Comparison of ENCODE assay signal across 9 mouse cellular contexts in the genomic region with DNA sequence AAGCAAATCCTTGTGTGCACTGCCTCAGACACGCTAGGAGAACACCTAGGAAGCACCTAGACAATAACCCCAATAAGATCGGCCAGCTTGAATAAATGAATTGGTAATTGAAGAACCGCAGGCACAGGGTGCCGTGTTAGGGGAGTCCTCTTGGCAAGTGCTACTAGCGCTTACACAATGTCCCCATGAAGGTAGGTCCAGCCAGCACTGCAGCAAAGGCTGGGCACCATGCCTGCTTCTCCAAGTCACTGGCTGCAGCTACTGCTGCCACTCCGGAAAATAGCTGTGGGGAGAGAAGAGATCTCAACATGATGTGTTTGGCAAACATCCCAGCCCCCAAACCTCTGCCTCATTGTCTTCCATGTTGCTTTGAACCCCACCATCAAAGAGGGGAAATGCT.
A peak's percentile ranks its signal among the peaks of the same experiment; 100 is the strongest.
DNase-seq lines count a peak whose midpoint lies in the region; ATAC-seq and TF ChIP-seq lines count a peak whose summit lies in the region.
"Had no signal": no experiment of that assay in that cellular context is flagged by ENCODE, and none has a peak within 500 bp of the region (broad histone marks: within the 10 kb centered on the region; RNA-seq: fewer than 3 reads in every experiment).

No protein-coding gene starts in this region.

- WGBS in midbrain, embryonic 15.5 days = 59% methylated on average over 6 of the region's 6 CpGs
- 85% methylated on average over 6 of the region's 6 CpGs for WGBS in midbrain, embryonic 10.5 days
- 72% methylated on average over 6 of the region's 6 CpGs for WGBS in lung, embryonic 14.5 days

- H3K27ac ChIP-seq in midbrain, embryonic 15.5 days = no peak overlapping the region
- no peak overlapping the region for H3K27ac ChIP-seq in midbrain, embryonic 10.5 days (replicated peaks)
- no peak overlapping the region for H3K27ac ChIP-seq in lung, embryonic 14.5 days (ENCODE audit: low read depth)
- H3K27ac ChIP-seq: heart, embryonic 13.5 days; macrophage had no signal

- peak; percentile 73; the same call in 1 of the 2 replicates for ATAC-seq in midbrain, embryonic 15.5 days (replicated peaks)
- peak; percentile 38; the same call in 1 of the 2 replicates for ATAC-seq in lung, embryonic 14.5 days (ENCODE audit: insufficient read depth)
- no peak for ATAC-seq in megakaryocyte-erythroid progenitor cell, adult 5-6 weeks (replicated peaks; ENCODE audit: low FRiP score, low TSS enrichment, poor library complexity, severe bottlenecking)

- no peaks in the 10 kb centered on the region for H3K9me3 ChIP-seq in midbrain, embryonic 15.5 days
- no peaks in the 10 kb centered on the region for H3K9me3 ChIP-seq in midbrain, embryonic 10.5 days (replicated peaks)
- no peaks in the 10 kb centered on the region for H3K9me3 ChIP-seq in lung, embryonic 14.5 days (ENCODE audit: low read depth, low read length)
- H3K9me3 ChIP-seq: heart, embryonic 13.5 days had no signal

- no peak overlapping the region for H3K4me3 ChIP-seq in midbrain, embryonic 15.5 days
- H3K4me3 ChIP-seq in midbrain, embryonic 10.5 days = no peak overlapping the region
- H3K4me3 ChIP-seq in lung, embryonic 14.5 days (ENCODE audit: low read depth, low read length) = no peak overlapping the region
- H3K4me3 ChIP-seq: heart, embryonic 13.5 days had no signal

- no peaks in the 10 kb centered on the region for H3K27me3 ChIP-seq in midbrain, embryonic 15.5 days (replicated peaks)
- no peaks in the 10 kb centered on the region for H3K27me3 ChIP-seq in midbrain, embryonic 10.5 days (ENCODE audit: low read depth, poor library complexity, severe bottlenecking)
- no peaks in the 10 kb centered on the region for H3K27me3 ChIP-seq in lung, embryonic 14.5 days (ENCODE audit: insufficient read depth, low read length)

- H3K4me2 ChIP-seq in midbrain, embryonic 15.5 days = no peak overlapping the region
- H3K4me2 ChIP-seq in lung, embryonic 14.5 days = no peak overlapping the region
- H3K4me2 ChIP-seq: heart, embryonic 13.5 days had no signal

- no peak overlapping the region for H3K9ac ChIP-seq in midbrain, embryonic 15.5 days
- H3K9ac ChIP-seq in lung, embryonic 14.5 days = no peak overlapping the region
- H3K9ac ChIP-seq: heart, embryonic 13.5 days had no signal

- H3K36me3 ChIP-seq in midbrain, embryonic 15.5 days (replicated peaks) = no peaks in the 10 kb centered on the region
- no peaks in the 10 kb centered on the region for H3K36me3 ChIP-seq in midbrain, embryonic 10.5 days
- H3K36me3 ChIP-seq in lung, embryonic 14.5 days (ENCODE audit: insufficient read depth) = no peaks in the 10 kb centered on the region
- H3K36me3 ChIP-seq: heart, embryonic 13.5 days had no signal

- DNase-seq in midbrain, embryonic 10.5 days (ENCODE audit: low spot score) = no peak
- DNase-seq in cerebellum, postnatal 36 days = peak; percentile 77 to 81
- DNase-seq in heart, postnatal 4 days = peak; percentile 37
- DNase-seq in lung, embryonic 14.5 days = peak; percentile 44
- no peak for DNase-seq in MN1 (ENCODE audit: low spot score)

- TF ChIP-seq CTCF in lung, embryonic 14.5 days (IDR thresholded peaks at IDR 0.05; ENCODE audit: low read depth) = no peak

- no peaks in the 10 kb centered on the region for H3K4me1 ChIP-seq in midbrain, embryonic 15.5 days
- no peaks in the 10 kb centered on the region for H3K4me1 ChIP-seq in midbrain, embryonic 10.5 days
- H3K4me1 ChIP-seq in lung, embryonic 14.5 days (ENCODE audit: insufficient read depth) = no peaks in the 10 kb centered on the region
- H3K4me1 ChIP-seq: heart, embryonic 13.5 days had no signal

Comparison
In these comparisons a context has a peak if more than half of its experiments do, and no peak if none do; other contexts are left out.
1. DNase-seq: peak in cerebellum, postnatal 36 days (2 of 2), heart, postnatal 4 days (single experiment) and lung, embryonic 14.5 days (single experiment); none in midbrain, embryonic 10.5 days (single experiment) and MN1 (single experiment).